Mouse (Mus musculus): ENCODE data around the gene Car5a. TPM values are rescaled to one million over a fixed set of nuclear protein-coding genes. Genes with fewer than 3 reads are reported as not detected.

Gene Car5a
- polyA plus RNA-seq, 1 experiment from 2014 or later = 0.12 TPM

DNA sequence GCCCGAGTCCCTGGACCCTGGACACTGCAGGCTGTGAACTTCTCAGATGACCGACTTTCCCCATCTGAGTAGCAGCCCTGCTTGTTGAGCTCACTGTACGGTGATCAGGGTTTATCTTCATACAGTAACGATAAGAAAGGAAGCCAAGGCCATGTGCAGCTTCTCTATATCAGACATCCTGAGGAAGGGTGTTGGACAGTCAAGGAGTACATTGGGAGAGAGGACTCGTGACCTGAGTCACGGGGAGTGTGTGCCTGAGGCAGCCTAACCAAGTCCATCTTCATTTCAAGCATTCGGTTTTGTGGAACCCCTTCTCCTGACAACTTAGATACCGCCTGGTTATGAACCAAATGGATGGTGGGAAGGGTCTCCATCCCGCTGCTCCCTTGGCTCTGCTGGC lies 69.2 kb downstream of the Car5a start:
- DNase-seq (ENCODE audit: low spot score) = no peak
- Histone ChIP-seq H3K27me3 (ENCODE audit: insufficient read depth, poor library complexity, severe bottlenecking) (peaks cover 13% of the 10 kb centered on the region; the same call in 1 of the 2 replicates), H3K27ac (no peak overlapping the region), H3K36me3 (0 out of 2 replicates have a peak, but pooled peaks cover 5% of the 10 kb centered on the region), H3K4me1 (replicated peaks) (peaks cover 22% of the 10 kb centered on the region), H3K4me3 (no peak overlapping the region), H3K9me3 (no peaks in the 10 kb centered on the region)
- 86% methylated on average over 9 of the region's 9 CpGs for WGBS

DNA sequence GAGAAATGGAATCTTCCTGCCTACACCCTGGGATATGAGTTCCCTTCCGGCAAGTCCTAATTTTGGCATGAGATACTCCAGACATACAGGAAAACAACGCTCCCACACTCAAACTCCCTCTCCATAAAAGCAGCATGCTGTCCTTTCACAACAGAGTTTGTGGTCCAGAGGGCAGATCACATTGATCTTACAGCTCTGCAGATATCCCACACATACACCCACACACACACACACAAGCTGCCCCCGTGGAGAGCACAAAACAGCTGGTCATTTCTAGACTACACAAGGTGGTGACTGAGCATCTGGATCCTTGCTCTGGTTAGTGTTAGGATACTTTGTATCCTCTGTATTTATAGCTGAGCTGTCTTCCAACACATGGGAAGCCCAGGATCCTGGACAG lies 69.7 kb downstream of the Car5a start:
- Histone ChIP-seq H3K27ac (no peak overlapping the region), H3K27me3 (ENCODE audit: insufficient read depth, poor library complexity, severe bottlenecking) (peaks cover 13% of the 10 kb centered on the region; the same call in 1 of the 2 replicates), H3K9me3 (no peaks in the 10 kb centered on the region), H3K4me3 (no peak overlapping the region), H3K4me1 (replicated peaks) (peaks cover 22% of the 10 kb centered on the region), H3K36me3 (0 out of 2 replicates have a peak, but pooled peaks cover 1% of the 10 kb centered on the region)
- 85% methylated on average over 3 of the region's 3 CpGs for WGBS
- DNase-seq (ENCODE audit: low spot score) = no peak

GRCm38 (mm10) chr8:121874031-121874430 lies 70.7 kb downstream of the Car5a start:
- H3K4me3 ChIP-seq = no peak overlapping the region
- H3K27me3 ChIP-seq (ENCODE audit: insufficient read depth, poor library complexity, severe bottlenecking) = peaks cover 13% of the 10 kb centered on the region; the same call in 1 of the 2 replicates
- peaks cover 22% of the 10 kb centered on the region for H3K4me1 ChIP-seq (replicated peaks)
- H3K27ac ChIP-seq = no peak overlapping the region
- 74% methylated on average over 9 of the region's 9 CpGs for WGBS
- no peaks in the 10 kb centered on the region for H3K9me3 ChIP-seq
- H3K36me3 ChIP-seq = no peaks in the 10 kb centered on the region
- DNase-seq (ENCODE audit: low spot score) = peak; percentile 38

- Histone ChIP-seq H3K27ac (no peak overlapping the region), H3K27me3 (ENCODE audit: insufficient read depth, poor library complexity, severe bottlenecking) (peaks cover 13% of the 10 kb centered on the region; the same call in 1 of the 2 replicates)
- WGBS = 46% methylated on average over 10 of the region's 10 CpGs
Observed at GRCm38 (mm10) chr8:121871833-121872440, 72.8 kb downstream of the Car5a start.

DNA sequence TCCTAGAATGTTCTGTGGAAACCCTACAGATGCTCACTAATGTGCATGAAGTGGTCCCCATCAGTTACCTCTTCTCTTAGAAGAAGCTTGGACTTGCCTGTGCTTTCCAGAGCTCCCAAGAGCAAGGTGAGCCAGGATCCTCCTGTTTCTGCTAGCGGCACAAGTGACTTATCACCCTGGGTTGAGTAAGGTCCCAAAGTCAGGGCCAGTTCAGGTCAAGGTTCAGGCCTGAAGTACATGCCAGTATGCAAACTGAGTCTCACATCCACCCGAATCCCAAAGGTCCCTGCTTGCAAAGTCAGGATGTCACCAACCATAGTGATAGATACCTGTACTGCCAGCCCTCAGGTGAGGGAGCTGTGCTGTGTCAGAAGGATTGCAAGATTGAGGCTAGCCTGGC lies 74.5 kb downstream of the Car5a start:
- Histone ChIP-seq H3K4me1 (replicated peaks) (peaks cover 23% of the 10 kb centered on the region), H3K27me3 (ENCODE audit: insufficient read depth, poor library complexity, severe bottlenecking) (peaks cover 13% of the 10 kb centered on the region; the same call in 1 of the 2 replicates), H3K4me3 (no peak overlapping the region), H3K9me3 (no peaks in the 10 kb centered on the region), H3K27ac (no peak overlapping the region), H3K36me3 (no peaks in the 10 kb centered on the region)
- WGBS = 91% methylated on average over 2 of the region's 2 CpGs
- DNase-seq (ENCODE audit: low spot score) = no peak

More at GRCm38 (mm10) chr8:121871833-121872440, 72.8 kb downstream of the Car5a start:
- H3K4me3 ChIP-seq = no peak overlapping the region
- no peaks in the 10 kb centered on the region for H3K9me3 ChIP-seq
- peaks cover 23% of the 10 kb centered on the region for H3K4me1 ChIP-seq (replicated peaks)
- no peaks in the 10 kb centered on the region for H3K36me3 ChIP-seq
- DNase-seq (ENCODE audit: low spot score) = no peak

- H3K4me1 ChIP-seq (replicated peaks) = peaks cover 18% of the 10 kb centered on the region
- 90% methylated on average over 7 of the region's 7 CpGs for WGBS
Observed at GRCm38 (mm10) chr8:121868896-121869295, 75.8 kb downstream of the Car5a start.

DNA sequence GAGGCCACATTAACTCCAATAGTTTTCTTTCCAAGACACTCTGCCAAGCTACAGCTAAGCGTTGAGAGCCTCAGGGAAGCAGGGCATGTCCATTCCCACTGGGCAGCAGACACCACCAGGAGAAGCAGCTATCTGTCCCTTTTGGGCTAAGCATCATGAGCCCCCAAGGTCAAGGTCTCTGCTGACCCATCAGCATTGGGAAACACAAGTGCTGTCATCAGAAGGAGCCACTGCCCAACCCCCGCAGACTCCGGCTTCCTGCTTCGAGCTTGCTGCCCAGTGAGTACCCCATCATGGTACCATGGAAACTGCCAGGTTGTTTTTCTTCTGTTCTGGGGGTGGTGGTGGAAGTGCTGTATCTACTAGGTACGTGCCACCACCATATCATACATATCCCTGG lies 76.5 kb downstream of the Car5a start:
- H3K27ac ChIP-seq = no peak overlapping the region
- no peak for DNase-seq (ENCODE audit: low spot score)
- no peaks in the 10 kb centered on the region for H3K36me3 ChIP-seq
- peaks cover 18% of the 10 kb centered on the region for H3K4me1 ChIP-seq (replicated peaks)
- H3K4me3 ChIP-seq = no peak overlapping the region
- WGBS = 92% methylated on average over 5 of the region's 5 CpGs
- H3K27me3 ChIP-seq (ENCODE audit: insufficient read depth, poor library complexity, severe bottlenecking) = peaks cover 13% of the 10 kb centered on the region; the same call in 1 of the 2 replicates
- no peaks in the 10 kb centered on the region for H3K9me3 ChIP-seq

More at GRCm38 (mm10) chr8:121868896-121869295, 75.8 kb downstream of the Car5a start:
- no peak overlapping the region for H3K4me3 ChIP-seq
- H3K9me3 ChIP-seq = no peaks in the 10 kb centered on the region
- H3K36me3 ChIP-seq = no peaks in the 10 kb centered on the region
- no peak for DNase-seq (ENCODE audit: low spot score)
- peaks cover 13% of the 10 kb centered on the region; the same call in 1 of the 2 replicates for H3K27me3 ChIP-seq (ENCODE audit: insufficient read depth, poor library complexity, severe bottlenecking)
- no peak overlapping the region for H3K27ac ChIP-seq

Other genes with a start within 250 kb of the Car5a start
- 10.1 and 22.4 TPM in 2 replicates for gene Jph3, start 215.3 kb downstream of the Car5a start, polyA plus RNA-seq (2016; fragmentation: Nextera tagmentation; extraction: Ambion mirVana)
- gene Klhdc4, start 115.3 kb downstream of the Car5a start, polyA plus RNA-seq (2016; fragmentation: Nextera tagmentation; extraction: Ambion mirVana) = 60.6 and 66.1 TPM in 2 replicates
- 27.2 and 27.6 TPM in 2 replicates for gene Slc7a5, start 37.2 kb downstream of the Car5a start, polyA plus RNA-seq (2016; fragmentation: Nextera tagmentation; extraction: Ambion mirVana)
- gene Banp, start 4.8 kb upstream of the Car5a start, polyA plus RNA-seq (2016; fragmentation: Nextera tagmentation; extraction: Ambion mirVana) = 56.9 and 64.5 TPM in 2 replicates